Mouse (Mus musculus) midbrain, embryonic 15.5 days (tissue): Measurements from ENCODE around the gene Cfap157. TPM values are rescaled to one million over a fixed set of nuclear protein-coding genes. Genes with fewer than 3 reads are reported as not detected.

Source experiments
- ATAC-seq: fragments of 200-750 bp; cut with Nextera tagmentation; replicated peaks from 2 replicates; pipeline ENCODE4 v1.8.0; 2017; ENCODE audit warnings: moderate TSS enrichment
- H3K27ac ChIP-seq: fragments of 300-500 bp; sonication (generic); 2 replicates; pipeline ENCODE4 v1.5.1; 2015; ENCODE audit warnings: mild to moderate bottlenecking, inconsistent platforms
- H3K27me3 ChIP-seq: fragments of 300-500 bp; sonication (generic); replicated peaks from 2 replicates; pipeline ENCODE4 v1.6.1; 2015; ENCODE audit warnings: inconsistent platforms
- H3K36me3 ChIP-seq: fragments of 300-500 bp; sonication (generic); replicated peaks from 2 replicates; pipeline ENCODE4 v1.6.1; 2015; ENCODE audit warnings: inconsistent platforms
- H3K4me1 ChIP-seq: fragments of 300-500 bp; sonication (generic); 2 replicates; pipeline ENCODE4 v1.6.1; 2015; ENCODE audit warnings: inconsistent platforms
- H3K4me2 ChIP-seq: fragments of 300-500 bp; sonication (generic); 2 replicates; pipeline ENCODE4 v1.6.1; 2015; ENCODE audit warnings: inconsistent platforms, mild to moderate bottlenecking, moderate library complexity
- H3K4me3 ChIP-seq: fragments of 300-500 bp; sonication (generic); 2 replicates; pipeline ENCODE4 v1.5.1; 2015; ENCODE audit warnings: mild to moderate bottlenecking, inconsistent platforms
- H3K9ac ChIP-seq: fragments of 300-500 bp; sonication (generic); 2 replicates; pipeline ENCODE4 v1.6.1; 2015; ENCODE audit warnings: mild to moderate bottlenecking, inconsistent platforms
- H3K9me3 ChIP-seq: fragments of 300-500 bp; sonication (generic); 2 replicates; pipeline ENCODE4 v1.6.1; 2016; ENCODE audit warnings: inconsistent platforms
- WGBS: fragments of 180-500 bp; shearing (Covaris S2); methylation state at CpG from one replicate; pipeline ENCODE4 v1.1.7; 2015; ENCODE audit warnings: mixed read lengths; 5-methylcytosine and 5-hydroxymethylcytosine counted together
- polyA plus RNA-seq: library from polyadenylated mRNA; unstranded; fragments of >200 nt; fragmentation: Nextera tagmentation; extraction: Ambion mirVana; gene quantifications from 2 replicates; pipeline ENCODE4 v1.2.1, GENCODE M21; 2015

Cfap157 gene
- polyA plus RNA-seq, 1 experiment from 2014 or later = 1.0 TPM

DNA sequence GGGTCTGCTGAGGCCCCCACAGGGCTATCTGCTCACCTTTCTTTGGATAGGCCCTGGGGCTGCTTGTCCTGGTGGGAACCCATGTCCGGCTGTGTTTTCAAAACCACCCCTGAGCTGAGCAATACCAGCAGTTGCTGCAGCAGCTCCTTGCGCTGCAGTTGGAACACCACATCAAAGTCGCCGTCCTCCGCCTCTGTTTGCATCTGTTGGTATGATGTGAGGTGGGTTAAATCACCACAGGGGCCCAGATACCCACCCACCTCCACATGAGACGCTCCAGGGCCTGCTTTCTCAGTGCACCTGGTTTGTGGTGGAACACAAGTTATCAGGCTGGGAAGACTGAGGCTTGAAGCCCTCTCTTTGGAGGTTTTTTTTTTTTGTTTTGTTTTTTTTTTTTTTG lies 6.1 kb downstream of the Cfap157 start:
- H3K9me3 ChIP-seq = no peaks in the 10 kb centered on the region
- no peaks in the 10 kb centered on the region for H3K36me3 ChIP-seq
- H3K4me2 ChIP-seq = no peak overlapping the region
- H3K4me3 ChIP-seq = no peak overlapping the region
- no peak for ATAC-seq
- H3K9ac ChIP-seq = no peak overlapping the region
- WGBS = 93% methylated on average over 6 of the region's 6 CpGs
- H3K4me1 ChIP-seq = peaks cover 13% of the 10 kb centered on the region
- H3K27ac ChIP-seq = no peak overlapping the region
- H3K27me3 ChIP-seq = no peaks in the 10 kb centered on the region

GRCm38 (mm10) chr2:32776192-32776591 lies 8.0 kb downstream of the Cfap157 start:
- no peaks in the 10 kb centered on the region for H3K27me3 ChIP-seq
- no peaks in the 10 kb centered on the region for H3K9me3 ChIP-seq
- H3K9ac ChIP-seq = no peak overlapping the region
- H3K4me3 ChIP-seq = peak overlapping the region; percentile 81
- WGBS = 21% methylated on average over 22 of the region's 22 CpGs
- peak overlapping the region; percentile 81 for H3K4me2 ChIP-seq
- peaks cover 13% of the 10 kb centered on the region for H3K4me1 ChIP-seq
- no peaks in the 10 kb centered on the region for H3K36me3 ChIP-seq
- H3K27ac ChIP-seq = no peak overlapping the region
- ATAC-seq = no peak

- Histone ChIP-seq H3K4me2 (peak within 1 kb of the TSS; percentile 81), H3K4me3 (peak within 1 kb of the TSS; percentile 81), H3K4me1 (peaks cover 13% of the 10 kb centered on the region), H3K9me3 (no peaks in the 10 kb centered on the region), H3K27me3 (no peaks in the 10 kb centered on the region), H3K27ac (peak within 1 kb of the TSS; percentile 80), H3K36me3 (no peaks in the 10 kb centered on the region), H3K9ac (peak within 1 kb of the TSS; percentile 52)
- ATAC-seq = peak; percentile 98
- under 1% methylated on average over 46 of the region's 46 CpGs for WGBS
Measured at GRCm38 (mm10) chr2:32775359-32776074, 8.7 kb downstream of the Cfap157 start, which contains the start of the genes Ttc16 and Ptrh1. Gene Ttc16 (minus strand): TSS chr2:32775633. Gene Ptrh1 (plus strand): TSS chr2:32775786.

DNA sequence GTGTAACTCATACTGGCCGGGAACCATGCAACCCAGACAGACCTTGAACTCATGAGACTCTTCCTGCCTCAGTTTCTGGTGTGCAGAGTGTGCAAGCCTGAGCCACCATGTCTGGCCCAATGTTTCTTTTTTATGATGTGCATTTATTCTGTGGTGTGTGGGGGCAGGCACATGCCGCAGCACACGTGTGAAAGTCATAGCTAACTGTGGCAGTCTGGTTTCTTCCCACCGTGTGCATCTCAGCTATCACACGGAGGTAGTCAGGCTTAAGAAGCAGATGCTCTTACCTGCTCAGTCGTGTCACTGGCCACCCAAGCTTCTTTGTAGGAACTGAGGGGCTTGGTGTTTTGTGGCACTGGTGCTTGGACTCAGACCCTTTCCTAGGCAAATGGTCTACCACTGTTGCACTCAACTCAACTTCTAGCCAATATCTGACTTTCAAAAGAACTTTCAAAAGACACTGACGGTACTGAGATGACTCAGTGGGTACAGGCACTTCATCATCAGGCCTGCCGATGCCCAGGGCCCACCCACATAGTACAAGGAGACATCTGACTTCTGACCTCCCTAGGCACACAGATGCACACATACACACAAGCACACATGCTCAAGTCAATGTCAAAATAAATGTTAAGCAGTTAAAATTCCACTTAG lies 11.5 kb downstream of the Cfap157 start:
- H3K9ac ChIP-seq = no peak overlapping the region
- H3K27ac ChIP-seq = no peak overlapping the region
- peaks cover 19% of the 10 kb centered on the region for H3K4me1 ChIP-seq
- no peak for ATAC-seq
- WGBS = 82% methylated on average over 8 of the region's 8 CpGs
- H3K4me2 ChIP-seq = no peak overlapping the region
- no peaks in the 10 kb centered on the region for H3K27me3 ChIP-seq
- H3K4me3 ChIP-seq = no peak overlapping the region
- H3K9me3 ChIP-seq = no peaks in the 10 kb centered on the region
- H3K36me3 ChIP-seq = no peaks in the 10 kb centered on the region

GRCm38 (mm10) chr2:32771886-32772285 lies 12.3 kb downstream of the Cfap157 start:
- H3K9me3 ChIP-seq = no peaks in the 10 kb centered on the region
- no peak overlapping the region for H3K27ac ChIP-seq
- H3K4me1 ChIP-seq = peaks cover 19% of the 10 kb centered on the region
- no peak overlapping the region for H3K4me3 ChIP-seq
- WGBS = 37% methylated on average over 12 of the region's 12 CpGs
- no peak overlapping the region for H3K9ac ChIP-seq
- no peaks in the 10 kb centered on the region for H3K36me3 ChIP-seq
- H3K4me2 ChIP-seq = no peak overlapping the region
- H3K27me3 ChIP-seq = no peaks in the 10 kb centered on the region
- no peak for ATAC-seq

DNA sequence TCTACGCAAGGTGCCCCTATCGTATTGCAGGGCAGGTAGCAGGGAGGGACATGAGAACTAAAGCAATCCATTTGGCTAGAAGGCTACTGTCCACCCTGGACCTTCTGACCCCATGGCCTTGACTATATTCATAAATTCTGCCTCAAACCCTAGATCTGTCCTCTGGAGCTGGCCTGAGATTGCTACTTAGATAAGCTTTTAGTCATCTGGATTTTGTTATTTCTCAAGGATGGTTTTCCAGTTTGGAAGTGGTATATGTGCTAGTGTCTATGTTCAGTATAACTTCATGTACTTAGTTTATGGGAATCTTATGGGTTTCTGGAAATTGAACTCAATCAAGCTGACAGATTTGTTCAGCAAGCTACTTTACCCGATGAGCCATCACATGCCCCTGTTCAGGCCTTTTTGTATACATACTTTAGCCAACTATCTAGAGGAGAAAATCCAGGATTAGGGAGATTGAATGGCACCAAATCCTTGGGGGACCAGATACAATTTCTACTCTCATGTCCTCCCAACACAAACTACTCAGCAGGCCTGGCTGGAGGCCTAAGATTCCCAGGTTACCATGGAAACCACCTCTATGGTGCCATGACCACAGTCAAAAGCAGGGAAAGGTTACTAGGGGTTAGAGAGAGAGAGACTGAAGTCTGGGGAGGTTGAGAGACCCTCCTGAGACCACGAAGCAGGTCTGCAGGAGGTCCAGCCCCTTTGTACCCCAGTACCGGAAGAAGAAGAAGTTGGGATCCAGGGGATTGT lies 14.7 kb downstream of the Cfap157 start:
- no peak for ATAC-seq
- Histone ChIP-seq H3K4me1 (peaks cover 6% of the 10 kb centered on the region; the same call in 1 of the 2 replicates), H3K4me3 (no peak overlapping the region), H3K4me2 (no peak overlapping the region), H3K36me3 (no peaks in the 10 kb centered on the region), H3K9me3 (no peaks in the 10 kb centered on the region), H3K27ac (no peak overlapping the region), H3K27me3 (no peaks in the 10 kb centered on the region), H3K9ac (no peak overlapping the region)
- WGBS = 47% methylated on average over 5 of the region's 5 CpGs

DNA sequence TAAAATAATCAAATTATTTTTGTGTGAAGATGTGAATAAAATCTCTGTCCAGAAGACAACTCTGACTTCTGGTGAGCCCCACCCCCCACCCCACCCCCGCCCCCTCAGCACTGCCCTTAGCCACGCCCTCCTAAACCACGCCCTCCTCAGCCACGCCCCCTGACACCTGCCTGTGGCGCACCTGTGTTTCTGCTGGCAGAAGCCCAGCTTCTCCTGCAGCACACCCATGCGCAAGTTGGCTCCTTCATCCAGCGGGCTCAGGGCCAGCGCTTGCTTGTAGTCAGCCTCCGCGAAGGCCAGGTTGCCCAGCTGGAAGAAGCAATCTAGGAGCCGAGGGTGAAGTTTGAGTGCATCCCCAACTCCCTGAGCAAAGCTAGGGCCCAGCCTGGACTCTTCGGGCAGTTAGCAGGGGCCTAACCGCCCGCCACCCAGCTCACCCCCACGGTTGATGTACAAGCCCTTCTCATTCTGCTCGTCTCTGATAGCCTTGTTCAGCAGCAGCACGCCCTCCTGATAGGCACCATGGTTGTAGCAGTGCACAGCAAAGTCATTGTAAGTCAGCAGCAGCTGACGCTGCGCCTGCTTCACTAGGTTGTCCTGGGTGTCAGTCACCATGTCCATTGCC lies 15.5 kb downstream of the Cfap157 start:
- Histone ChIP-seq H3K27ac (no peak overlapping the region), H3K27me3 (no peaks in the 10 kb centered on the region), H3K9ac (no peak overlapping the region), H3K36me3 (no peaks in the 10 kb centered on the region), H3K4me1 (peaks cover 6% of the 10 kb centered on the region; the same call in 1 of the 2 replicates), H3K4me3 (no peak overlapping the region), H3K4me2 (no peak overlapping the region), H3K9me3 (no peaks in the 10 kb centered on the region)
- ATAC-seq = no peak
- WGBS = 54% methylated on average over 19 of the region's 19 CpGs

- H3K36me3 ChIP-seq = 0 out of 2 replicates have a peak, but pooled peaks cover 5% of the 10 kb centered on the region
- no peaks in the 10 kb centered on the region for H3K27me3 ChIP-seq
- H3K27ac ChIP-seq = no peak overlapping the region
- no peaks in the 10 kb centered on the region for H3K9me3 ChIP-seq
- no peak overlapping the region for H3K4me2 ChIP-seq
- H3K4me1 ChIP-seq = peaks cover 6% of the 10 kb centered on the region; the same call in 1 of the 2 replicates
- H3K4me3 ChIP-seq = no peak overlapping the region
- H3K9ac ChIP-seq = no peak overlapping the region
- 65% methylated on average over 12 of the region's 12 CpGs for WGBS
- no peak for ATAC-seq
Measured at GRCm38 (mm10) chr2:32767241-32767640, 17.0 kb downstream of the Cfap157 start.

DNA sequence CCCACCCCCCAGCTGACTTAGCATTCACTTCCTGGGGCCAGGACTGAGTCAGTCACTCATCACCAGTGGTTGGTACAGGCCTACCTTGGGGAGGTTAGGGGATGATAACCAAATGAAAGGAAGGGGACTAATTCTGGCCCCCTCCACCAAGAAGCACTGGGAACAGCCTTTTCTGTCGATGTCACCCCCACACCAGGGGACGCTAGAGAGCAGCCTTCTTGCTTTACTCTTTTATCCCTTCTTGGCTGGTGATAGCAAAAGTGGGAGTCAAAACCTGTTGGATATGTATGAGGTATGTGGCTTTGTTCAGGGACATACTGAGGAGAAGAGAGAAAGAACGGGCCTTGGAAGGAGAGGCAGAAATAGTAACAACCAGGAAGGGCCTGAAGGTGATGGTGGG lies 20.9 kb downstream of the Cfap157 start:
- Histone ChIP-seq H3K9ac (no peak overlapping the region), H3K9me3 (no peaks in the 10 kb centered on the region), H3K36me3 (peaks cover 22% of the 10 kb centered on the region; the same call in 1 of the 2 replicates), H3K4me2 (no peak overlapping the region), H3K27ac (no peak overlapping the region), H3K4me1 (peaks cover 4% of the 10 kb centered on the region; the same call in 1 of the 2 replicates), H3K4me3 (no peak overlapping the region), H3K27me3 (no peaks in the 10 kb centered on the region)
- ATAC-seq = no peak
- whole genome bisulfite sequencing = 88% methylated on average over 3 of the region's 3 CpGs

DNA sequence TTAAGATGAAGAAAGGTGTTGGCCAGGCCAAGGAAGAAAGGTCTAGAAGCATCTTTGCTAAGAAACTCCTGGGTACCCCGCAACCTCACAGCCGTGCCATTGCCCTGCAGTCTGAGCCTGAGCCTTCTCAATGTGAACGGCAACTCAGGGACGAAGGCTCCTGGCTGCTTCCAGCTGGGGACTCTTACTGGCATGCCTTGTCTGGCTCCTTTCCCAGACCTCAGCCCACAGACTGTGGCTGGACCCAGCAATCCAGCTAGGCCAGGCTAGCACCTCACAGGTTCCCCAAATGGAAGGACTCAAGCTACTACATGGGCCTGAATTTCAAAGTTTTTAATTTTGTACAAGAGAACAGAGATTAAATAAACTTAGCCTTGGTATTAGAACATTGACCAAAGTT lies 22.4 kb downstream of the Cfap157 start:
- H3K36me3 ChIP-seq = peaks cover 22% of the 10 kb centered on the region; the same call in 1 of the 2 replicates
- peaks cover 12% of the 10 kb centered on the region for H3K4me1 ChIP-seq
- H3K4me2 ChIP-seq = no peak overlapping the region
- ATAC-seq = no peak
- H3K9ac ChIP-seq = no peak overlapping the region
- no peak overlapping the region for H3K4me3 ChIP-seq
- no peaks in the 10 kb centered on the region for H3K9me3 ChIP-seq
- H3K27me3 ChIP-seq = no peaks in the 10 kb centered on the region
- WGBS = 84% methylated on average over 4 of the region's 4 CpGs
- H3K27ac ChIP-seq = no peak overlapping the region

DNA sequence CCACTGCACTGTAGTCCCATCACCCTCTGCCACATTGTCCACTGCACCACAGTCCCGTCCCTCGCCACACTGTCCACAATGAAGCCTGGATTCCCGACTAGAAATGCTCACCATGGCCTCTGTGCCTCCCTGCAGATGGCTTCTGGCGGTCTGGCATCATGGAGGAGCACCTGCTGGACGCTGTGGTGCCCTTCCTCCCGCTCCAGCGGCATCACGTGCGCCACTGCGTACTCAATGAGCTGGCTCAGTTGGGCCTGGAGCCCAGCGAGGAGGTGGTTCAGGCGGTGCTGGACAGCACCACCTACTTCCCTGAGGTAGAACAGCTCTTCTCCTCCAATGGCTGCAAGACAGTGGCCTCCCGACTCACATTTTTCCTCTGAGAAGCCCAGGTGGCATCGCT lies 22.9 kb downstream of the Cfap157 start:
- no peak overlapping the region for H3K27ac ChIP-seq
- H3K4me2 ChIP-seq = no peak overlapping the region
- no peak overlapping the region for H3K4me3 ChIP-seq
- no peak for ATAC-seq
- H3K36me3 ChIP-seq = peaks cover 22% of the 10 kb centered on the region; the same call in 1 of the 2 replicates
- H3K4me1 ChIP-seq = peaks cover 15% of the 10 kb centered on the region
- H3K27me3 ChIP-seq = no peaks in the 10 kb centered on the region
- no peaks in the 10 kb centered on the region for H3K9me3 ChIP-seq
- H3K9ac ChIP-seq = no peak overlapping the region
- WGBS = 93% methylated on average over 14 of the region's 14 CpGs

GRCm38 (mm10) chr2:32759001-32759400 lies 25.2 kb downstream of the Cfap157 start:
- Histone ChIP-seq H3K9ac (no peak overlapping the region; the same call in 1 of the 2 replicates), H3K36me3 (peaks cover 28% of the 10 kb centered on the region; the same call in 1 of the 2 replicates), H3K4me2 (no peak overlapping the region)

More at GRCm38 (mm10) chr2:32759001-32759400, 25.2 kb downstream of the Cfap157 start:
- no peaks in the 10 kb centered on the region for H3K27me3 ChIP-seq
- H3K4me1 ChIP-seq = peaks cover 15% of the 10 kb centered on the region
- no peak for ATAC-seq
- WGBS = 84% methylated on average over 2 of the region's 2 CpGs
- H3K4me3 ChIP-seq = no peak overlapping the region
- no peak overlapping the region for H3K27ac ChIP-seq
- no peaks in the 10 kb centered on the region for H3K9me3 ChIP-seq
